Mouse (Mus musculus) spleen, adult 2 months (tissue): ENCODE data around the gene Krtap6-2. TPM values are rescaled to one million over a fixed set of nuclear protein-coding genes. Genes with fewer than 3 reads are reported as not detected.

Experiments used
- DNase-seq, 2 experiments: peaks; one replicate each; pipeline versions ENCODE4 v3.0.0 to v3.0.0-alpha.2; 2012 to 2021; ENCODE audit warnings: low spot score in 2 of 2, low read depth in 1 of 2
- H3K27ac ChIP-seq: fragments of 200-500 bp; 2 replicates; pipeline ENCODE4 v1.5.1; 2012; ENCODE audit warnings: low read length, inconsistent platforms; ENCODE audit not compliant: insufficient read depth
- H3K27me3 ChIP-seq: fragments of 200-500 bp; 2 replicates; pipeline ENCODE4 v1.6.1; 2012; ENCODE audit warnings: mild to moderate bottlenecking, moderate library complexity, low read length, inconsistent platforms; ENCODE audit not compliant: control insufficient read depth, insufficient read depth
- H3K36me3 ChIP-seq: fragments of 200-500 bp; 2 replicates; pipeline ENCODE4 v1.6.1; 2012; ENCODE audit warnings: mild to moderate bottlenecking, low read length, inconsistent platforms; ENCODE audit not compliant: control insufficient read depth, insufficient read depth
- H3K4me1 ChIP-seq: fragments of 200-500 bp; 2 replicates; pipeline ENCODE4 v1.6.1; 2011; ENCODE audit warnings: inconsistent platforms; ENCODE audit not compliant: control insufficient read depth, insufficient read depth, insufficient read length
- H3K4me3 ChIP-seq: fragments of 200-500 bp; 2 replicates; pipeline ENCODE4 v1.5.1; 2011; ENCODE audit warnings: mild to moderate bottlenecking, inconsistent platforms; ENCODE audit not compliant: insufficient read depth, insufficient read length; ENCODE audit errors: extremely low read depth
- CTCF ChIP-seq: fragments of 200-500 bp; IDR thresholded peaks from 2 replicates; pipeline ENCODE4 v1.5.1; 2011; ENCODE audit warnings: mild to moderate bottlenecking, inconsistent platforms; ENCODE audit not compliant: insufficient read depth, insufficient read length, insufficient replicate concordance; ENCODE audit errors: extremely low read depth
- POLR2A ChIP-seq: fragments of 200-500 bp; IDR thresholded peaks from 2 replicates; pipeline ENCODE4 v1.6.1; 2011; ENCODE audit warnings: low read depth, low read length, inconsistent platforms
- WGBS: fragments of 180-500 bp; shearing (Covaris S2); methylation state at CpG from one replicate; pipeline ENCODE4 v1.1.7; 2018; 5-methylcytosine and 5-hydroxymethylcytosine counted together
- polyA plus RNA-seq: library from polyadenylated mRNA; depleted of rRNA; stranded (reverse); fragments of >200 nt; gene quantifications from 2 replicates; pipeline ENCODE4 v1.2.3, GENCODE M21; 2012; rRNA removed

Krtap6-2 gene
- polyA plus RNA-seq, 1 experiment, result not detected

- no peaks in the 10 kb centered on the region for H3K4me1 ChIP-seq
- DNase-seq, result no peak
- no peaks in the 10 kb centered on the region for H3K27me3 ChIP-seq
- no peak overlapping the region for H3K27ac ChIP-seq
- no peak for TF ChIP-seq POLR2A
- TF ChIP-seq CTCF, result no peak
- no peak overlapping the region for H3K4me3 ChIP-seq
- WGBS, result 75% methylated on average over 2 of the region's 2 CpGs
- H3K36me3 ChIP-seq, result no peaks in the 10 kb centered on the region
These were observed 47.0 kb downstream of the Krtap6-2 start for GRCm38 (mm10) chr16:89372734-89373461.

Other genes starting within 250 kb of the Krtap6-2 start
- not detected in 2 replicates for gene 1110057P08Rik, start 245.4 kb downstream of the Krtap6-2 start, polyA plus RNA-seq
- not detected in 2 replicates for gene Krtap20-2, start 214.2 kb downstream of the Krtap6-2 start, polyA plus RNA-seq
- gene Krtap21-1, start 16.2 kb downstream of the Krtap6-2 start, polyA plus RNA-seq, result not detected in 2 replicates
- gene Krtap8-1, start 67.8 kb upstream of the Krtap6-2 start, polyA plus RNA-seq, result not detected in 2 replicates
- gene Krtap7-1, start 88.2 kb upstream of the Krtap6-2 start, polyA plus RNA-seq, result not detected in 2 replicates
- not detected in 2 replicates for gene Krtap11-1, start 151.1 kb upstream of the Krtap6-2 start, polyA plus RNA-seq